Mouse (Mus musculus) liver, postnatal 0 days (tissue): ENCODE results near the gene Nudt21. TPM values are rescaled to one million over a fixed set of nuclear protein-coding genes. Genes with fewer than 3 reads are reported as not detected.

ENCODE experiments used
- ATAC-seq: fragments of 200-750 bp; cut with Nextera tagmentation; 2 replicates; pipeline ENCODE4 v1.8.0; 2017; ENCODE audit warnings: mild to moderate bottlenecking, moderate library complexity
- DNase-seq: peaks from one replicate; pipeline ENCODE4 v3.0.0-alpha.2; 2016
- H3K27ac ChIP-seq: fragments of 300-500 bp; sonication (generic); 2 replicates; pipeline ENCODE4 v1.5.1; 2014; ENCODE audit warnings: antibody characterized with exemption, moderate library complexity, mild to moderate bottlenecking, low read depth
- H3K27me3 ChIP-seq: fragments of 300-500 bp; sonication (generic); 2 replicates; pipeline ENCODE4 v1.6.1; 2014; ENCODE audit warnings: low read length, control low read depth, mixed read lengths; ENCODE audit not compliant: insufficient read depth
- H3K36me3 ChIP-seq: fragments of 300-500 bp; sonication (generic); replicated peaks from 2 replicates; pipeline ENCODE4 v1.6.1; 2014; ENCODE audit warnings: mild to moderate bottlenecking, control low read depth, low read length, moderate library complexity, mixed read lengths; ENCODE audit not compliant: insufficient read depth
- H3K4me1 ChIP-seq: fragments of 300-500 bp; sonication (generic); 2 replicates; pipeline ENCODE4 v1.6.1; 2014; ENCODE audit warnings: antibody characterized with exemption, mild to moderate bottlenecking, control low read depth; ENCODE audit not compliant: insufficient read depth
- H3K4me2 ChIP-seq: fragments of 300-500 bp; sonication (generic); 2 replicates; pipeline ENCODE4 v1.6.1; 2014; ENCODE audit warnings: low read depth, mild to moderate bottlenecking, low read length, moderate library complexity, mixed read lengths
- H3K4me3 ChIP-seq: fragments of 300-500 bp; sonication (generic); 2 replicates; pipeline ENCODE4 v1.5.1; 2014; ENCODE audit warnings: low read depth, low read length
- H3K9ac ChIP-seq: fragments of 300-500 bp; sonication (generic); replicated peaks from 2 replicates; pipeline ENCODE4 v1.6.1; 2014; ENCODE audit warnings: mild to moderate bottlenecking, moderate library complexity
- H3K9me3 ChIP-seq: fragments of 300-500 bp; sonication (generic); 2 replicates; pipeline ENCODE4 v1.6.1; 2016; ENCODE audit warnings: mild to moderate bottlenecking, control low read depth, low read length, mixed read lengths
- CTCF ChIP-seq: sonication (generic); IDR thresholded peaks from 2 replicates; pipeline ENCODE4 v1.5.1; 2016; ENCODE audit warnings: antibody characterized with exemption, low read depth
- EP300 ChIP-seq: IDR thresholded peaks from 2 replicates; pipeline ENCODE4 v1.6.1; 2016; ENCODE audit warnings: antibody characterized with exemption, low read depth, mild to moderate bottlenecking
- WGBS: fragments of 180-500 bp; shearing (Covaris S2); extraction: QIAGEN DNeasy Blood & Tissue Kit; methylation state at CpG from one replicate; pipeline ENCODE4 v1.1.7; 2014; ENCODE audit not compliant: insufficient replicate concordance; 5-methylcytosine and 5-hydroxymethylcytosine counted together
- polyA plus RNA-seq: library from polyadenylated mRNA; unstranded; fragments of >200 nt; fragmentation: Nextera tagmentation; extraction: Ambion mirVana; gene quantifications from 2 replicates; pipeline ENCODE4 v1.2.1, GENCODE M21; 2015

The Nudt21 gene
- polyA plus RNA-seq, 1 experiment from 2014 or later: 52.6 TPM

- ATAC-seq: no peak
- DNase-seq: no peak
- Histone ChIP-seq H3K36me3 (peaks cover 55% of the 10 kb centered on the region), H3K27ac (no peak overlapping the region), H3K9me3 (no peaks in the 10 kb centered on the region), H3K27me3 (no peaks in the 10 kb centered on the region), H3K9ac (no peak overlapping the region), H3K4me3 (no peak overlapping the region), H3K4me2 (no peak overlapping the region), H3K4me1 (peaks cover 17% of the 10 kb centered on the region)
- TF ChIP-seq EP300: no peak
- no peak for TF ChIP-seq CTCF
- 90% methylated on average over 5 of the region's 5 CpGs for WGBS
Measured at GRCm38 (mm10) chr8:93972211-93972610, 64.6 kb downstream of the Nudt21 start.

DNA sequence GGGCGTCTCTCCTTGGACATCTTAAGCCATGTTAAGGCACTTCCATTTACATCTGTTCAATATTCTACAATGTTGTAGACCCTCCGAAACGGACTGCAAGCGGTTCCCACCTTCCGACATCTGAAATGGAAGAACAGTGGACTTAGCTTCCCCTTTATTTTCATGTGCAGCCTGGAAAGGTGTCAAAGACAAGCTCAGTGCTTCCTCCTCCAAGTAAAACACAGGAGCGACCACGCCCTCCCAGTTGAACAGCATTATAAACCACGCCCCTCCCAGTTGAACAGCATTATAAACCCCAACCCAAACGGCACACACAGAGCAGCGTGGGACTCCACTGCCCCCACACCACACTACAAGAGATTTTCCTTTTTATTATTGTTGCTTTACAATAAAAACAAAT, 65.4 kb downstream of the Nudt21 start:
- ATAC-seq (no peak), DNase-seq (no peak)
- WGBS: 86% methylated on average over 10 of the region's 10 CpGs
- TF ChIP-seq EP300 (no peak), CTCF (no peak)
- H3K4me1 ChIP-seq: peaks cover 17% of the 10 kb centered on the region
- no peak overlapping the region for H3K4me2 ChIP-seq
- H3K9ac ChIP-seq: no peak overlapping the region
- no peaks in the 10 kb centered on the region for H3K27me3 ChIP-seq
- H3K4me3 ChIP-seq: no peak overlapping the region
- peaks cover 49% of the 10 kb centered on the region for H3K36me3 ChIP-seq
- H3K27ac ChIP-seq: no peak overlapping the region
- H3K9me3 ChIP-seq: no peaks in the 10 kb centered on the region

DNA sequence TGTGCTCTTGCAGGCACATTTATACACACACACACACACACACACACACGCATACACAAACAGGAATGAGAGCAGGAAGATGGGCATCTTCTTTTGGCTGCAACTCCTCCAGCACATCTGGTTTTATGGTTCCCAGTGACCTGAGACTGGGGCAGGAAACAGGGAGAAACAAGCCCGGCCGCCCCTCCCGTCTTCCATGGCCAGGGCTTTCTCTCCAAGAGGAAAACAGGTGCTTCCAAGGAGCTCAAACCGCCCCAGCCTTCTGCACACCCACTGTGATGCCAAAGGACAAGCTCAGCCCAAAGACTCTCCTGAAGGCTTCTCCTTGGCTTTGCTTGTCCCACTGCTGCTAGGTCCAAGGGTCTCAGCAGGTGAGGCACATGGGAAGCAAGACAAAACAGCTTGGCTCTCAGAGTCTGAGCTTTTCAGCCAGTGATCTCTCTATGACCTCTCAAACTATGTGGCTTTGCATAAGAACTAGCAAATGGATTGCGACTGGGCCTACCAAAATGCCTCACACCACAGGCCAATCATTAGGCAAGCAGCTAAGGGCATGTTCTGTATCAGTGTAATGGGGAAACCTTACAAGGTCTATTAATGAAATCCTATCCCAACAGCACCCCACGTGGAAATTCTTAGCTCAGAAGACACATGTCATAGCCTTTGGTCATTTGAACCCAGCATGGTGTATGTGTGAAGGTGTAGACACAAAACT, 67.0 kb downstream of the Nudt21 start:
- no peak overlapping the region for H3K4me2 ChIP-seq
- ATAC-seq (no peak), DNase-seq (no peak)
- H3K9me3 ChIP-seq: no peaks in the 10 kb centered on the region
- H3K36me3 ChIP-seq: peaks cover 34% of the 10 kb centered on the region
- no peaks in the 10 kb centered on the region for H3K27me3 ChIP-seq
- no peak overlapping the region for H3K9ac ChIP-seq
- peaks cover 17% of the 10 kb centered on the region for H3K4me1 ChIP-seq
- no peak overlapping the region for H3K27ac ChIP-seq
- no peak overlapping the region for H3K4me3 ChIP-seq
- 75% methylated on average over 7 of the region's 7 CpGs for WGBS
- no peak for TF ChIP-seq CTCF
- TF ChIP-seq EP300: no peak

- peak; percentile 42; the same call in 1 of the 2 replicates for ATAC-seq
- Histone ChIP-seq H3K4me3 (no peak overlapping the region), H3K4me2 (no peak overlapping the region), H3K4me1 (peaks cover 12% of the 10 kb centered on the region), H3K27me3 (no peaks in the 10 kb centered on the region), H3K9ac (no peak overlapping the region), H3K9me3 (no peaks in the 10 kb centered on the region), H3K27ac (peak overlapping the region; percentile 48; the same call in 1 of the 2 replicates), H3K36me3 (peaks cover 21% of the 10 kb centered on the region)
- no peak for DNase-seq
- WGBS: 71% methylated on average over 6 of the region's 6 CpGs
- no peak for TF ChIP-seq CTCF
- TF ChIP-seq EP300: no peak
Measured at GRCm38 (mm10) chr8:93968293-93968692, 68.5 kb downstream of the Nudt21 start.

Other genes with a start within 250 kb of the Nudt21 start
- gene Gnao1, start 227.1 kb downstream of the Nudt21 start, polyA plus RNA-seq: 0.08 and 0.34 TPM in 2 replicates
- 60.2 and 66.9 TPM in 2 replicates for gene Amfr, start 24.2 kb downstream of the Nudt21 start, polyA plus RNA-seq
- 3.5 and 3.9 TPM in 2 replicates for gene Ogfod1, start 167 bp upstream of the Nudt21 start, polyA plus RNA-seq
- gene Bbs2, start 61.9 kb upstream of the Nudt21 start, polyA plus RNA-seq: 1.5 and 1.8 TPM in 2 replicates
- gene Mt4, start 100.2 kb upstream of the Nudt21 start, polyA plus RNA-seq: not detected in 2 replicates
- gene Mt3, start 115.6 kb upstream of the Nudt21 start, polyA plus RNA-seq: not detected in 2 replicates
- 507 and 771 TPM in 2 replicates for gene Mt2, start 135.6 kb upstream of the Nudt21 start, polyA plus RNA-seq
- 2,663 and 3,863 TPM in 2 replicates for gene Mt1, start 142.1 kb upstream of the Nudt21 start, polyA plus RNA-seq
- 13.4 and 18.2 TPM in 2 replicates for gene Nup93, start 177.5 kb upstream of the Nudt21 start, polyA plus RNA-seq